Mouse (Mus musculus) ovary, postnatal 14 days (tissue): Measurements from ENCODE around the gene Ttc39b.

Source experiments
- DNase-seq: peaks from one replicate; pipeline ENCODE4 v3.0.0; 2022; ENCODE audit warnings: low spot score

Ttc39b gene

DNA sequence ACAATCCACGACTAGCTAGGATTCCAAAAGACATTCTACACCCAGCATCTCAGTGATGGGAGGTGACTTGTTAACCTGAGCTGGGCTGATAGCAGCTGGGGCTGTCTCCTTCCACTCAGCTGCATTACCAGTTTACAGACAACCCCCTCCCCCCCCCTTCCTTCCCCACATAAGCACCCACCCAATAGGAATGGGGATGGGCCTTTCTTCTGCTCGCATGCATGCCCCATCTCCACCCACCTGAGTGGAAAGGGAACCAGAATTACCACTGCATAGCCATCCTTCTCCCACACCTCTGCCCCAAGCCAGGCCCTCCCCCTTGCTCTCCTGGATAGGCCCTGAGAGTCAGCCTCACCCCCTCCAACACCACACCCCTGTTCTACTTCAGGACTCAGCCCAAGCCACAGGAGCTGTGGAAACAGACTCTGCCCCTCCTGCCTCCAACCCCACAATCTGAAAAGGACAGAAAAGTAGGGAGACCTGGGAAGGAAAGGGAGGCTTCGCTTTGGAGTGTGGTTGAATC is 6.2 kb downstream of the Ttc39b start:
- DNase-seq, result no peak

- DNase-seq, result no peak
Observed at GRCm38 (mm10) chr4:83316718-83317117, 7.3 kb downstream of the Ttc39b start.

DNA sequence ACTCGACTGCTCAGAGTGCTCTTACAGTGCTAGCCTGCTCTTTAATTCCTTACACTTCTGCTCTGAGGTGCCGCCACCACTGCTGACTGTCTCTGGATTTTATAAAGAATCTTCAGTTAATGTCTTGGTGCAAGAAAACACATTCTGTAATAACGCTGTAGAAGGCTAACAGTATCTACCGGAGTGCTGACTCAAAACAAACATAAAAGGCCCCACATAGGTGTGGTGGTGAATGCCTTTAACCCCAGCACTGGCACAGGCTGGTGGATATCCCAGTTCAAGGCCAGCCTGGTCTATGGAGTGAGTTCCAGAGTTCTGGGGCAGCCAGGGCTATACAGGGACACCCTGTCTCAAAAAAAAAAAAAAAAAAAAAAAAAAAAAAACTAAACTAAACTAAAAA is 8.1 kb downstream of the Ttc39b start:
- no peak for DNase-seq

DNA sequence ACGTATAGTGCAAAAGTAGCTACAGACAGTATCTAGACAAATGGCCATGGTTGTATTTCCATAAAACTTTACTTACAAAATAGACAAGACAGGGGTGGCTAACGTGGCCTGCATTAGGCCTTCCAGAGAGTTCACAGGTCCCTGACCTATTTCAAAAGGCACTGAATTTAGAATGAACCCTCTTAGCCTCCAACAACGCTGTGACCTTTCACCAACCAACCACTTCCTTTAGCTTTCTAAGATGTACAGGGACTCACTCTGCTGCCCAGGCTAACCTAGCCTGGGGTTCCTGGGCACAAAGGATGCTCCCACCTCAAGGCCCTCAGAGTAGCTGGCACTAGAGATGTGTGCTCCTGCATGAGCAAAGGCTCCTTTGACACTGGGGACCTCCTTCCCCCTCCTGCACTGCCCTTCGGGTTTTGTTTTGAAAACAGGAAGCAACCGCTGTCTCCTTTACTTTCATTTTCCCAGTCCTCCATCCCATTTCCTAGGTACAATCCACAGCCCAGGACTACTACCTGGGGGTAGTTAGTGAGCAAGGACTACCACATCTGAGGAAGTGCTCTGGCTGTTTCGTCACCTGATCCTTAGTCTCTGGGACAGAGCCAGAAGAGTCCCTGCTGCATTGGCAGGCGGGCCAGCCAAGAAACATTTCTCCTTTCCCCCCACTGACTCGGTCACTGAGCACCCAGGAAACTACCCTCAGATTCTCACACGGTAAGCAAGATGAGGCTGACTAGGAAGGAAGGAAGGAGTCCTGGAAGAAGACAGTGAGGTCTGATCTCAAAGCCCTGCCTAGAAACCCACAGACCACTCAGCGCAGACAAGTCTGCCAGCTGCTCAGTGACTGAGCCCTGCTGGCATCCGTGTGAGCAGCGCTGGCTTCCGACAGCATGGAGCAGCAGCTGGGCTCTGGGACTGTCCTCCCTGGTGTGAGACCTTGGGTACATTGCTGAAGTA is 8.9 kb downstream of the Ttc39b start:
- no peak for DNase-seq

DNA sequence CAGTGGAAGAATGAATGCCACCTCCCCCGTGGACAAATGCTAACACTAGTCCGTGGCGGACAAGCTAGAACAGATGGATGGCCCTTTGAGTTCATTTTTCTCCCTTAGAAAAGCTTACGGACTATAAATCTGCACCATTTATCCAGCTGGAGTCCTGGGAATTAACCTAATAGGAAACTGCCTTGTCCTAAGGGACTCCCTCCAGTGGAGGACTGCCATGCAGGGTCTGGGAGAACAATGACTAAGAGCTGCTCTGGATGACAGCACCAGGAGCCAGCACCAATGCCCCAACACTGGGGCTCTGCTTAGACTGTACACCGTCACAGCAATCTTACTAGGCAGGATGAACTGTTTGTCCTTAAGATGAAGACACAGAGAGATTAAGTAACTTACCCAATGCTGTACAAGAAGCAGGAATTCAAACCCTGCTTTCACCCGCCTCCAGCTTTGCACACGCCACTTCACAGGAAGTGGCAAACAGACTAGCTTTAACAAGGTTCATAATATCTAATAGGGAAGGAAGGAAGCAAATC is 9.7 kb downstream of the Ttc39b start:
- DNase-seq, result no peak

DNA sequence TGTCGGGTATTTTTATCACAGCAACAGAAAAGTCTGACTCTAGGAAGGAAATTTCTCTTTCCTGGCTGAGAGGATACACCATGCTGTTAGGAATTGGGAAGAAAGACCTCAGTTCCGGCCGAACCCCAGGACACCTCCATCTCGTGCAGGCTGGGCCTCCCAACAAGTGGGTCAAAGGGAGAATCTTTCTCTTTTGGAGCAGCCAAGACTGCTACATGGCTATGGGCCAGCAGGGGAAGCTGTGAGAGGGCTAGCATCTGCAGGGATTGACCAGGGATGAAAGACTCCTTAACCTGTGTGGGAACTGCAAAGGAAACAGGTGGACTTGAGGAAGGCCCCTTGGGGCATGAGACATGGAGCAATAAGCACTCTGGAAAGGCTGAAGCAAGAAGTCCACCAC is 11.7 kb downstream of the Ttc39b start:
- no peak for DNase-seq

DNA sequence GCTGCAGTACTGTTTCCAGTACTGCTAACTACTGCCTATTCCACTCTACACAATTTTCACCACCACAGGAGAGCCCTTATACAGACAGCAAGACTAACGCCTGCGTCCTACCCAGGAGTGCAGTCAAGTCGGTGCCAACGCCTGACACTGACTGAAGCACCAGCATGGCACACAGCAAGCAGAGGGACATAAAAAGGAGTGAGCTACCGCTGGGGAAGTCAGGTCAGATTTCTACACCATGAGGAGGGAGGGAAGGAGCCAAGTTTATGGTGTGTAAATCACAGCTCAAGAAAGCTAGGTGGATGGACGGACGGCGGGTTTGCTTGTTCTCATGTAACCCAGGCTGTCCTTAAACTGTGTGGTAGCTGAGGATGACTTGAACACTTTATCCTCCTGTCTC is 12.6 kb downstream of the Ttc39b start:
- no peak for DNase-seq

DNA sequence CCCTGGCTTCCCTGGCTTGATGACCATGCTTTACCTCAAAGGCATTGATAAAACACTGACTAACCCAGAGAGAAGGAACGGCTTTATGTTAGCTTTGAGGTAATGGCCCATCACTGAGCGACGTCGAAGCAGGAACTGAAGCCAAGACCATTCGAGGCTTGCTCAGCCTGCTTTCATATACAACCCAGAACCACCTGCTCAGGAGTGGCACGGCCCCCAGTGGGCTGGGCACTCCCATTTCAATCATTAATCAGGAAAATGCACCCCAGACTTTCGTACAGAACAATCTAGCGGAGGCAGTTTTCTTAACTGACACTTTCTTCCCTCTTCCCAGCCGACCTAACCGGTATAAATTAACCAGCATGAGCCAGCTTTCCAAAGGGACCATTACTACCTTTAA is 13.1 kb downstream of the Ttc39b start:
- no peak for DNase-seq

DNA sequence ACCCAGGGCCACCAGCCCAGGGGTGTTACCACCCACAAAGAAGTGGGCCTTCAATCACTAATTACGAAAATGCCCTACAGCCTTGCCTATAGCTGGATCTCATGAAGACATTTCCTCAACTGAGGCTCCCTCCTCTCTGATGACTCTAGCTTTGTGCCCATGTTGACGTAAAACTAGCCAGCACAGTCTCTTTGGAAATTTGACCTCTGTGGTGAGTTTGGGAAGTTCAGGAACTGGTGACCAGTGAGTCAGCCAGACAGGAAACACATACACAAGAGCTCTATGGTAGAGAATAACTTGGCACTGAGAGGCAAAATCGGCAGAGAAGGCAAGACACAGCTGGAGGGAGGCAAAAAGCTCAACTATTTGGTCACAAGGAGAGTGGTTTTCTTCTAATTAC is 15.1 kb downstream of the Ttc39b start:
- DNase-seq, result no peak

GRCm38 (mm10) chr4:83307686-83308469 is 16.2 kb downstream of the Ttc39b start:
- DNase-seq, result no peak

- no peak for DNase-seq
Observed at GRCm38 (mm10) chr4:83306879-83307278, 17.2 kb downstream of the Ttc39b start.

- DNase-seq, result no peak
Observed at GRCm38 (mm10) chr4:83305099-83305498, 19.0 kb downstream of the Ttc39b start.

DNA sequence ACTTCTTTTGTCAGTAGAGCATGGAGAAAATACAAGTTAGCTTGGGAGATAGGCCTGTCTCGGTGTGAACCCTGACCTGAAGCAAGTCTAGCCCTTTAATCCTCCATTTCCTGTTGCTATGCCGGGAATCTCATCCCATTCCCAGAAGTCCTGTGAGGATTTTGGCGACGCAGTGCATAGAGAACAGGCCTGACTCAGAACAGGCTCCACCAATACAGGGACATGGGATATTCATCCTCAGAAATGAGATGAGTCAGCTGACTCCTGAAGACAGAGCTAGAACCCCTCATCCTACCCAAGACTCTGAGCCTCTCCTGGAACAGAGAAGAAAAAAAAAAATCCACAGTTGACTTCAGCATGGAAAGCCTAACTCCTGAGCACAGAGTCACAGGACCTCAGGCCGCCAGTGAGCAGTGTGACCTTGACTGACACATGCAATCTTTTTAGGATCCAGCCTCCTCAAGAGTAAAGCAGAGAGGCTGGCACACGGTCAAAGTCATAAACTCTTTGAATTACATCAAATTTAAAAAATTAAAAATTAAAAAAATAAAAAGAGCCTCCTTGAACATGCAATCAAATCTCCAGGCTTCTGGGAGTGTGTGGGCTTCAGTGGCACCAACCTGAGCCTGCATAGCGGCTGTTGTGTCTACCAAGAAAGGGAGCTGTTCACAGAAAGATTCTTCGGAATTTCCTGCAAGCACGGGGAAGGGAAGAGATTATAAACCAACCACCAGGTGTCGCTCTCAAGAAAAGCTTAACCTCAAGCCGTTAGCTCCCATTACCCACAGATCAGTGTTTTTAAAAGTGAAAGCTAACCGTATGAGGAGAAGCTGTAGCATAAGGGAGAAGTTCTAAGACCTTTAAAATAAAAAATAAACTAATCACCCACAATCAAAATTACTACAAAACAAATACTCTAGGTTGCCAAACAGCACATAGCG is 20.9 kb downstream of the Ttc39b start:
- peak; percentile 76 for DNase-seq

- no peak for DNase-seq
Observed at GRCm38 (mm10) chr4:83302123-83302737, 21.8 kb downstream of the Ttc39b start.

GRCm38 (mm10) chr4:83301713-83302112 is 22.3 kb downstream of the Ttc39b start:
- DNase-seq, result no peak

GRCm38 (mm10) chr4:83284768-83285350 is 39.2 kb downstream of the Ttc39b start:
- no peak for DNase-seq

- DNase-seq, result no peak
Observed at GRCm38 (mm10) chr4:83283973-83284767, 39.9 kb downstream of the Ttc39b start.

- no peak for DNase-seq
Observed at GRCm38 (mm10) chr4:83282424-83282823, 41.6 kb downstream of the Ttc39b start.

DNA sequence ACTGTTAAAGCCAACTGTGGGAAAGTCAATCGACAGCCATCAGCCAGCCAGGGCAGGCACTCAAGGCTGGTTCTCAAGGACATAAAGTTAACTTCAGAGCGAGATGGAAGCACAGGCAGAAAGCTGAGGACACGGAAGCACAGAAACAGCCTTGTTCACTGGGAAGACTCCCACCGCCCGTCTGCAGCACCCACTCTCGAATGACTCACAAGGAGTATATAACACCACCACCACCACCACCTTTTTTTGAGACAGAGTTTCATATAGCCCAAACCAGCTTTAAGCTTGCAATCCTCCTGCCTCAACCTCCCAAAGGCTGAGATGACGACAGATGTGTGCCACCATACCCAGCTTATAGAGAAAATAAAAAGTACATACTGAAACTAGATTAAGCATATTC is 44.8 kb downstream of the Ttc39b start:
- DNase-seq, result no peak

DNA sequence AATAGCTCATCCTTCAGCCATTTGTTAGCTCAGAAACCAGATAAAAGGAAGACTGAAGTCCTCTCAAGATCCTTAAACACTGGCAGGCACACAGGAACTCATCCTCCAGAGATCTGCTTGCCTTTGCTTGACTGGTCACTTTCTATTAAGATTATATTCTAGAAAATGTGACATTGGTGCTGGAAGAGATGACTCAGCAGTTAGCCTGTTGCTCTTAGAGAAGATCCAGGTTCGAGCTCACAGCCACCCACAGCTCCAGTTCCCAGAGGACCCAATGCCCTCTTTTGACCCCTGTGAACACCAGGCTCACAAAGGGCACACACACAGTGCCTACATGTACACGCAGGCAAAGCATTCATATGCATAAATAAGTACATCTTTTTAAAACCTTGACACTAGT is 49.8 kb downstream of the Ttc39b start:
- DNase-seq, result no peak
